Mouse (Mus musculus): ENCODE measurements around the gene Trip6. TPM values are rescaled to one million over a fixed set of nuclear protein-coding genes. Genes with fewer than 3 reads are reported as not detected.
A peak's percentile ranks its signal among the peaks of the same experiment; 100 is the strongest.

Trip6 gene
- total RNA-seq, 2 experiments from 2014 or later, result 14.2 to 14.3 TPM

- intact Hi-C loops (cut with DNase I), result no loop called here
- DNase-seq, result no peak
Observed at GRCm38 (mm10) chr5:137305822-137306221, 8.4 kb downstream of the Trip6 start.

GRCm38 (mm10) chr5:137304816-137305215 lies 9.4 kb downstream of the Trip6 start:
- intact Hi-C loops (cut with DNase I), result no loop called here
- no peak for DNase-seq

- no peak for DNase-seq
- intact Hi-C loops (cut with DNase I), result no loop called here
Observed at GRCm38 (mm10) chr5:137304165-137304564, 10.0 kb downstream of the Trip6 start.

- intact Hi-C loops (cut with DNase I), result no loop called here
- no peak for DNase-seq
Observed at GRCm38 (mm10) chr5:137303609-137304008, 10.6 kb downstream of the Trip6 start.

- intact Hi-C loops (cut with DNase I), result no loop called here
- DNase-seq, result peak in 1 of 2 experiments; percentile 23
Observed at GRCm38 (mm10) chr5:137301253-137301652, 13.0 kb downstream of the Trip6 start.

- intact Hi-C loops (cut with DNase I), result no loop called here
- DNase-seq, result no peak
Observed at GRCm38 (mm10) chr5:137299240-137299639, 15.0 kb downstream of the Trip6 start.

GRCm38 (mm10) chr5:137297126-137297525 lies 17.1 kb downstream of the Trip6 start:
- intact Hi-C loops (cut with DNase I), result no loop called here

GRCm38 (mm10) chr5:137295712-137296111 lies 18.5 kb downstream of the Trip6 start:
- intact Hi-C loops (cut with DNase I), result no loop called here
- DNase-seq, result no peak

More at GRCm38 (mm10) chr5:137297126-137297525, 17.1 kb downstream of the Trip6 start:
- no peak for DNase-seq

GRCm38 (mm10) chr5:137295296-137295695 lies 18.9 kb downstream of the Trip6 start:
- DNase-seq, result no peak
- intact Hi-C loops (cut with DNase I), result no loop called here

GRCm38 (mm10) chr5:137294744-137295093 lies 19.5 kb downstream of the Trip6 start:
- DNase-seq, result peak in 1 of 2 experiments; percentile 27
- intact Hi-C loops (cut with DNase I), result loop anchor here (5.0 kb wide), 1 partner anchor 208 kb away; the partner anchor contains the start of gene Pop7

- intact Hi-C loops (cut with DNase I), result loop anchor here (2.0 to 5.0 kb wide), 2 partner anchors 85 to 208 kb away; partner anchors contain the start of gene Pop7
- DNase-seq, result peak; percentile 95 to 98
Observed at GRCm38 (mm10) chr5:137293839-137294743, 20.1 kb downstream of the Trip6 start, which contains the start of gene Ufsp1. TSS of gene Ufsp1 (plus strand) at chr5:137294629.

- intact Hi-C loops (cut with DNase I), result loop anchor here (2.0 to 5.0 kb wide), 2 partner anchors 86 to 209 kb away; partner anchors contain the start of gene Pop7
- peak; percentile 73 to 77 for DNase-seq
Observed at GRCm38 (mm10) chr5:137293282-137293681, 20.9 kb downstream of the Trip6 start.

- intact Hi-C loops (cut with DNase I), result loop anchor here (2.0 to 5.0 kb wide), 2 partner anchors 23 to 211 kb away; partner anchors contain the start of genes Pop7 and Trip6
- DNase-seq, result no peak
Observed at GRCm38 (mm10) chr5:137291381-137291926, 22.8 kb downstream of the Trip6 start.

GRCm38 (mm10) chr5:137290677-137291076 lies 23.5 kb downstream of the Trip6 start:
- DNase-seq, result peak; percentile 70 to 72
- intact Hi-C loops (cut with DNase I), result loop anchor here (2.0 to 5.0 kb wide), 2 partner anchors 24 to 212 kb away; partner anchors contain the start of genes Pop7 and Trip6

- no peak for DNase-seq
- intact Hi-C loops (cut with DNase I), result loop anchor here (2.0 to 5.0 kb wide), 2 partner anchors 25 to 213 kb away; partner anchors contain the start of genes Pop7 and Trip6
Observed at GRCm38 (mm10) chr5:137289591-137290365, 24.4 kb downstream of the Trip6 start.

- peak in 1 of 2 experiments; percentile 48 for DNase-seq
- intact Hi-C loops (cut with DNase I), result no loop called here
Observed at GRCm38 (mm10) chr5:137288999-137289470, 25.2 kb downstream of the Trip6 start.

GRCm38 (mm10) chr5:137287953-137288743 lies 26.1 kb downstream of the Trip6 start:
- DNase-seq, result peak; percentile 29 to 38
- intact Hi-C loops (cut with DNase I), result loop anchor here (2.0 kb wide), 1 partner anchor 165 kb away; no protein-coding TSS in a partner anchor

- DNase-seq, result peak in 1 of 2 experiments; percentile 32
- intact Hi-C loops (cut with DNase I), result loop anchor here (2.0 kb wide), 1 partner anchor 164 kb away; no protein-coding TSS in a partner anchor
Observed at GRCm38 (mm10) chr5:137287032-137287952, 26.9 kb downstream of the Trip6 start, which contains the start of gene Ache. TSS of gene Ache (plus strand) at chr5:137287519.

All from heart, postnatal 14 days (tissue).